ENCODE assay signal across 8 mouse cellular contexts in genomic region chr8:107576702-107577101, GRCm38 (mm10). TPM values are rescaled to one million over a fixed set of nuclear protein-coding genes. Genes with fewer than 3 reads are reported as not detected.
DNase-seq lines count a peak whose midpoint lies in the region; ATAC-seq and TF ChIP-seq lines count a peak whose summit lies in the region.

No protein-coding gene starts in this region.

- H3K4me1 ChIP-seq in bone marrow, adult 2 months (ENCODE audit: control insufficient read depth, insufficient read depth, low read length): peaks cover 6% of the 10 kb centered on the region
- H3K4me1 ChIP-seq in embryonic facial prominence, embryonic 15.5 days: peaks cover 4% of the 10 kb centered on the region; the same call in 1 of the 2 replicates
- H3K4me1 ChIP-seq in heart, embryonic 11.5 days (ENCODE audit: control insufficient read depth, insufficient read depth, low read length): no peaks in the 10 kb centered on the region
- peaks cover 4% of the 10 kb centered on the region for H3K4me1 ChIP-seq in kidney, embryonic 15.5 days
- 0 out of 2 replicates have a peak, but pooled peaks cover 4% of the 10 kb centered on the region for H3K4me1 ChIP-seq in stomach, embryonic 15.5 days

- ATAC-seq in embryonic facial prominence, embryonic 15.5 days (ENCODE audit: insufficient number of reproducible peaks, low FRiP score, low TSS enrichment, low read depth): peak; percentile 68; the same call in 1 of the 2 replicates
- ATAC-seq in heart, embryonic 11.5 days (replicated peaks; ENCODE audit: insufficient number of reproducible peaks, low FRiP score, low TSS enrichment): no peak
- ATAC-seq in kidney, embryonic 15.5 days (replicated peaks; ENCODE audit: low FRiP score): peak; percentile 77
- ATAC-seq in stomach, embryonic 15.5 days (ENCODE audit: insufficient read depth, low FRiP score, low read depth): peak; percentile 48; the same call in 1 of the 2 replicates

- WGBS in bone marrow, adult 2 months: 13% methylated on average over 10 of the region's 10 CpGs
- WGBS in embryonic facial prominence, embryonic 15.5 days: 7% methylated on average over 10 of the region's 10 CpGs
- WGBS in heart, embryonic 11.5 days (ENCODE audit: insufficient replicate concordance): 14% methylated on average over 10 of the region's 10 CpGs
- 11% methylated on average over 10 of the region's 10 CpGs for WGBS in kidney, embryonic 15.5 days
- 6% methylated on average over 10 of the region's 10 CpGs for WGBS in stomach, embryonic 15.5 days

- H3K79me3 ChIP-seq in C2C12 (ENCODE audit: low read depth): peaks cover under 1% of the 10 kb centered on the region

- H3K9me3 ChIP-seq in embryonic facial prominence, embryonic 15.5 days (replicated peaks): no peaks in the 10 kb centered on the region
- no peaks in the 10 kb centered on the region for H3K9me3 ChIP-seq in heart, embryonic 11.5 days (replicated peaks; ENCODE audit: control insufficient read depth, low read length)
- H3K9me3 ChIP-seq in kidney, embryonic 15.5 days (replicated peaks): no peaks in the 10 kb centered on the region
- no peaks in the 10 kb centered on the region for H3K9me3 ChIP-seq in stomach, embryonic 15.5 days

- DNase-seq in liver: peak; percentile 83
- DNase-seq in naive thymus-derived CD4-positive, alpha-beta T cell, adult 2 months (ENCODE audit: low read depth): peak; percentile 77

- no peak overlapping the region for H3ac ChIP-seq in C2C12 (ENCODE audit: control insufficient read depth, insufficient read length, low read depth)

- H3K9ac ChIP-seq in embryonic facial prominence, embryonic 15.5 days: no peak overlapping the region
- H3K9ac ChIP-seq in heart, embryonic 11.5 days (ENCODE audit: low read depth, low read length): peak overlapping the region; percentile 62; the same call in 1 of the 2 replicates
- peak overlapping the region; percentile 45; the same call in 1 of the 2 replicates for H3K9ac ChIP-seq in kidney, embryonic 15.5 days
- H3K9ac ChIP-seq in stomach, embryonic 15.5 days: no peak overlapping the region

- no peaks in the 10 kb centered on the region for H3K27me3 ChIP-seq in C2C12 (ENCODE audit: control insufficient read depth, insufficient read depth, insufficient read length)
- H3K27me3 ChIP-seq in embryonic facial prominence, embryonic 15.5 days: no peaks in the 10 kb centered on the region
- H3K27me3 ChIP-seq in heart, embryonic 11.5 days (ENCODE audit: control insufficient read depth, insufficient read depth, low read length): no peaks in the 10 kb centered on the region
- no peaks in the 10 kb centered on the region for H3K27me3 ChIP-seq in kidney, embryonic 15.5 days
- H3K27me3 ChIP-seq in stomach, embryonic 15.5 days (replicated peaks): no peaks in the 10 kb centered on the region

- H3K36me3 ChIP-seq in C2C12 (ENCODE audit: control insufficient read depth, insufficient read depth): peaks cover 26% of the 10 kb centered on the region
- peaks cover 38% of the 10 kb centered on the region for H3K36me3 ChIP-seq in embryonic facial prominence, embryonic 15.5 days
- H3K36me3 ChIP-seq in heart, embryonic 11.5 days (ENCODE audit: control insufficient read depth, insufficient read depth, low read length): peaks cover 28% of the 10 kb centered on the region
- peaks cover 41% of the 10 kb centered on the region for H3K36me3 ChIP-seq in kidney, embryonic 15.5 days
- H3K36me3 ChIP-seq in stomach, embryonic 15.5 days: peaks cover 33% of the 10 kb centered on the region

- H3K79me2 ChIP-seq in C2C12 (ENCODE audit: control insufficient read depth, insufficient read depth): no peaks in the 10 kb centered on the region

- H3K4me3 ChIP-seq in C2C12 (ENCODE audit: insufficient read depth, poor library complexity, severe bottlenecking): no peak overlapping the region
- H3K4me3 ChIP-seq in bone marrow, adult 2 months (replicated peaks; ENCODE audit: control insufficient read depth, low read depth, low read length): peak overlapping the region; percentile 10
- peak overlapping the region; percentile 24; the same call in 1 of the 2 replicates for H3K4me3 ChIP-seq in embryonic facial prominence, embryonic 15.5 days (replicated peaks)
- 0 out of 2 replicates have a peak overlapping the region, but pooled peaks have one; percentile 14 for H3K4me3 ChIP-seq in heart, embryonic 11.5 days (ENCODE audit: low read depth, low read length)
- H3K4me3 ChIP-seq in kidney, embryonic 15.5 days (replicated peaks): peak overlapping the region; percentile 24
- peak overlapping the region; percentile 26 for H3K4me3 ChIP-seq in stomach, embryonic 15.5 days (replicated peaks)

- H3K27ac ChIP-seq in bone marrow, adult 2 months (ENCODE audit: control insufficient read depth, insufficient read depth, low read depth, low read length, poor library complexity): no peak overlapping the region
- peak overlapping the region; percentile 8; the same call in 1 of the 2 replicates for H3K27ac ChIP-seq in embryonic facial prominence, embryonic 15.5 days (replicated peaks)
- no peak overlapping the region for H3K27ac ChIP-seq in heart, embryonic 11.5 days (ENCODE audit: low read depth, low read length)
- peak overlapping the region; percentile 27; the same call in 1 of the 2 replicates for H3K27ac ChIP-seq in kidney, embryonic 15.5 days
- no peak overlapping the region for H3K27ac ChIP-seq in stomach, embryonic 15.5 days

- H3K4me2 ChIP-seq in embryonic facial prominence, embryonic 15.5 days (replicated peaks): peak overlapping the region; percentile 46
- peak overlapping the region; percentile 54 for H3K4me2 ChIP-seq in heart, embryonic 11.5 days
- peak overlapping the region; percentile 48 for H3K4me2 ChIP-seq in kidney, embryonic 15.5 days
- peak overlapping the region; percentile 54 for H3K4me2 ChIP-seq in stomach, embryonic 15.5 days

- TF ChIP-seq POLR2A in bone marrow, adult 2 months (IDR thresholded peaks at IDR 0.05; ENCODE audit: borderline replicate concordance, control insufficient read depth, low read depth, low read length): no peak

- peak; percentile 61 for TF ChIP-seq CTCF in C2C12 (IDR thresholded peaks at IDR 0.05; ENCODE audit: control insufficient read depth, insufficient read depth, insufficient read length)
- TF ChIP-seq CTCF in bone marrow, adult 2 months (IDR thresholded peaks at IDR 0.05; ENCODE audit: control insufficient read depth, insufficient read depth, low read length): peak; percentile 59; the same call in 1 of the 2 replicates

TF ChIP-seq in C2C12, 6 proteins besides CTCF, POLR2A, EP300 and RAD21:
- TF ChIP-seq MAX (IDR thresholded peaks at IDR 0.05) (no peak), MYOD1 (IDR thresholded peaks at IDR 0.05; ENCODE audit: control insufficient read depth, insufficient read length, low read depth) (no peak), FOSL1 (IDR thresholded peaks at IDR 0.05; ENCODE audit: insufficient read depth, low read length, poor library complexity, severe bottlenecking) (no peak), MYOG (IDR thresholded peaks at IDR 0.05; ENCODE audit: control insufficient read depth, extremely low read depth, insufficient read length) (no peak), USF1 (IDR thresholded peaks at IDR 0.05; ENCODE audit: low read depth) (no peak), CEBPB (IDR thresholded peaks at IDR 0.05; ENCODE audit: low read depth) (no peak)

RNA-seq across cellular contexts. Expression of gene Psmd7, which starts 11.6 kb away (rescaled TPM):
- polyA plus RNA-seq in C2C12 (2012; fragmentation: generic; extraction: Trizol): 226 TPM
- 52.1 and 67.1 TPM in 2 replicates for polyA plus RNA-seq in bone marrow, adult 2 months (2011; ENCODE audit: insufficient read depth, insufficient read length, low replicate concordance, missing spikeins)
- polyA plus RNA-seq in embryonic facial prominence, embryonic 15.5 days (2015; fragmentation: Nextera tagmentation; extraction: Ambion mirVana): 266 and 276 TPM in 2 replicates
- 223 and 234 TPM in 2 replicates for polyA plus RNA-seq in heart, embryonic 11.5 days (2014; fragmentation: Nextera tagmentation; extraction: Ambion mirVana)
- 249 and 256 TPM in 2 replicates for polyA plus RNA-seq in kidney, embryonic 15.5 days (2015; fragmentation: Nextera tagmentation; extraction: Ambion mirVana)
- polyA plus RNA-seq in stomach, embryonic 15.5 days (2015; fragmentation: Nextera tagmentation; extraction: Ambion mirVana): 251 and 263 TPM in 2 replicates

Comparison
In these comparisons a context has a peak if more than half of its experiments do, and no peak if none do; other contexts are left out.
1. H3K27ac ChIP-seq: peak in embryonic facial prominence, embryonic 15.5 days (single experiment) and kidney, embryonic 15.5 days (single experiment); none in bone marrow, adult 2 months (single experiment), heart, embryonic 11.5 days (single experiment) and stomach, embryonic 15.5 days (single experiment).
2. H3K9ac ChIP-seq: peak in heart, embryonic 11.5 days (single experiment) and kidney, embryonic 15.5 days (single experiment); none in embryonic facial prominence, embryonic 15.5 days (single experiment) and stomach, embryonic 15.5 days (single experiment).
3. Peak in every context shown above with its lines, with median percentiles within 50 percentile points of each other: H3K4me2 ChIP-seq.